Mouse (Mus musculus) c-Kit-positive CD71-negative TER-119-negative erythroid progenitor cells, embryonic 14.5 days (primary cell): ENCODE results near the gene Fbl.
"Not testable (repeated sequence)": the region's sequence is repeated elsewhere in the genome, so short reads cannot be mapped to it uniquely, and the experiment has no call there.

Experiments used
- DNase-seq: peaks from one replicate; pipeline ENCODE4 v3.0.0-alpha.2; 2013; ENCODE audit warnings: low read depth

Gene Fbl

DNA sequence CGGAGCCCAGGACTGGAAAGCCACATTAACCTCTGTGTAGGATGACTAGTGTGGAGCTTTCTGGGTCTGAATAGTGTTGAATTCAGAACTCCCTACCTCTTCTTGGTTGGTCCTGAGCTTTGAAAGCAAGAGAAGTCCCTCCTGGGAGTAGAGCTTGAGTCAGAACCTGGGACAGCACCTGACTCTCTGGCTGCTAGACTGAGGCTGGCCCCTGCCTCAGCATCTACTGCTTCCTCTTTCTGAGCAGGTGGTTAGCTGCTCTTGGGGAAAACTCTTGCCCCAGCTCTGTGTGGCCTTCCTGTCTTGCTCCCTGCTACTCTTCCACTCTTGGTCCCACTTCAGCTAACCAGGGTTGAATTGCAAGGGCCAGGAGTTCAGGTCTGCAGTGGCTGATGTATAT lies 22.4 kb downstream of the Fbl start:
- DNase-seq, result no peak

DNA sequence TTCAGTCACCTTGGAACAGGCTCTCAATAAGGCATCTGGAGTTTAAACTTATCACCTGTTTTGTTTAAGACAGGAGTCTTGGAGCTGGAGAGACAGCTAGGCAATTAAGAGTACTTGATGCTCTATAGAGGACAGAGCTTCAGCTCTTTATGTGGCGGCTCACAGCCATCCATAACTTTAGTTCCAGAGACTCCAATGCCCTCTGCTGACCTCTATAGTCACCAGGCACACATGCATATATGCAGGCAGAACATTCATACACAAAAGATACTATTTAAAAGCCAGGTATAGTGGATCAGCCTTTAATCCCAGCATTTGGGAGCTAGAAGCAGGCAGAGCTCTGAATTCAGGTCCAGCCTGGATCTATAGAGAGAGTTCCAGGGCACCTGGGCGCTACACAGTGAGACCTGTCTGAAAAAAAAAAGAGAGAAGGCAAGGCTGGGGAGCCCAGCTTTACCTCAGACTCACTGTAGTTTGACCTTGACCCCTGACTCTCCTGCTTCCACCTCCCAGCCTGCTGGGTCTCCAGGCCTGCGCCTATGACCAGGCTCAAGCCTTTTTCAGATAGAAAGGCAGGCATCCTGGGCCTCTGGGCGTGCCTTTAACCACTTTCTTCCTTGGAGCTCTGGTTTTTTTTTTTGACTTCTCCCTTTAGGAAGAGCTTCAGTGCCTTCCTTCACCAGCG lies 26.0 kb downstream of the Fbl start:
- DNase-seq, result no peak

DNA sequence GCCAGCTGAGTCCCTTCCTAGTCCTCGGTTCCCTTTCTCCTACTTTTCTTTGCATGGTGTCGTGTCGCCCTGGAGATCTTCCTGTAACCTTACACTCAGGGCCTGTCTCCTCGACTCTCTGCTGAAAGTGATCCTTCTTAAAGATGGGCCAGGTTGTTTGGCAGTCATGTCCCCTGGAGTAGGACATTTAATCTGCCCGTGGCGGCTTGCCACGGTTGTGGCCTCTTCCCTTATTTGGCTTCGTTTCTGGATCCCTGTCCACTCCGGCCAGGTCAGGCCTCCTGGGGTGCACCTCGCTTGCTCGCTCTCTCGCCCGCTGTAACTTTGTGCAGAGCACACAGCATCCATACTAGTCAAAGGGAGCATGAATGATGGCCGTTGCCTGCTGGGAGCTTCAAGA lies 27.0 kb downstream of the Fbl start:
- no peak for DNase-seq

DNA sequence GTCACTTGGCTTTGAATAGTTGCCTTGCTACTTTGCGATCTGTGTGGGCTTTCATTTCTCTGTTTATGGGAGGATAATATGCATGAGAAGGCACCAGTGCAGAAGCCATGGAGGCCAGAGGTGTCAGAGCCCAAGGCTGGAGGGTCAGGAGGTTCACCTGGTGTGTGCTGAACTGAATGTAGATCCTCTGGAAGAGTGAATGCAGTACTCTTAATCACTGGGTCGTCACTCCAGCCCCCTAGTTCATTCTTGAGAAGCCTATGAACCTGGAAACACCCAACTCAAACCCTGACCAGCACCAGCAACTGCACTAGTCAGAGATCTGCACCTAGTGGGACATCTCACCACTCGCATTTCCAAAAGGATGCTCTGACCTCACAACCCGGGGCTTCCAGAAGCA lies 29.5 kb downstream of the Fbl start:
- no peak for DNase-seq

DNA sequence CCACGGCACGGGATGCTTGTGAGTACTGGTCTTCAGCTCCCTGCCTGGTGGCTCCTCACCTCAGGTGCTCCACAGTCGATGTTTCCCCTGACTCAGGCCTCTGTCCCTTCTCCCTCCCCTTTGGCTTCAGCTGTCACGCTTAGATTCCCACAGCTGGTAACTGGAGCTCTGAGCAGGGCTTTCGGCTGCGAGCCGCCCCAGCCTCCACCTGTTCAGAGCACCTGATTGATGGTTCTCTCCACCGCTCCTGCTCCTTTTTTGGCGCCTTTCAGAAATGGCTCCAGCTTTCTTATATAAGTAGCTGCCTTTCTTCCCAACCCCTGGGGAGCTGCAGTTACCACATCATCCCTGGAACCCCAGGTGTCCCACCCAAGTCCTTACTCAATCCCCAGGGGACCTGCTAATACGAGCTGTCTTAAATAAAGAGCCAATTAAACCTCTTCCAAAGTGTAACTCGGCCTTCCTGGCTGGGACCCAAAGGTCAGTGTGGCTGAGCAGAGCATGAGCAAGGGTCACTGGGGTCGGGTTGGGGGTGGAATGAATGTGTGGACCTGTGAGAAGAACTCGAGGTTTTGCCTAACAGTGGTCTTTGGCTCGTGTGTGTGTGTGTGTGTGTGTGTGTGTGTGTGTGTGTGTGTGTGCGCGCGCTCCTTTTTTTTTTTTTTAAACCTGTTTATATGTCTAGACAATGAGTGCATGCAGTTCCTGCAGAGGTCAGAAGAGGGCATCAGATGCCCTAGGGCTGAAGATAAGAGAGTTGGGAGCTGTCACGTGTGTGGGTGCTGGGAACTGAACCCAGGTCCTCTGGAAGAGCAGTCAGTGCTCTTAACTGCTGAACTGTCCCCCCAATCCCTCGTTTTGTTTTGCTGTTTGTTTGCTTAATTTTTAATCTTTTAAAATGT lies 33.9 kb downstream of the Fbl start:
- DNase-seq, result no peak

DNA sequence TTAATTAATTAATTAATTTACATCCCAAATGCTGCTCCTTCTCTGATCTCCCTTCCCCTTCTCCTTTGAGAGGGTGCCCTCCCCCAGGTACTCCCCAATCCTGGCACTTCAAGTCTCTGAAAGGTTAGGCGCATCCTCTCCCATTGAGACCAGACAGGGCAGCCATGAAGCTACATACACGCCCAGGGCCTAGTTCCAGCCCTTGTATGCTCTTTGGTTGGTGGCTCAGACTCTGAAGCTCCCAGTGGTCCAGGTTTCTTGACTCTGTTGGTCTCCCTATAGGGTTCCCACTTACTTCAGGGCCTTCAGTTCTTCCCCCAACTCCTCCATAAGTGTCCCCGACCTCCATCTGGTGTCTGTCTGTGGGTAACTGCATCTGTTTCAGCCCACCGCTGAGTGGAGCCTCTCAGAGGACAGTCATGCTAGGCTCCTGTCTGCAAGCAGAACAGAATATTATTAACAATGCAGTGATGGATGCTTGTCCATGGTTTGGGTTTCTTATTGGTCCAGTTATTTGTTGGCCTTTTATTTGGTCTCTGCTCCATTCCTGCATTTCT lies 36.6 kb downstream of the Fbl start:
- no peak for DNase-seq

DNA sequence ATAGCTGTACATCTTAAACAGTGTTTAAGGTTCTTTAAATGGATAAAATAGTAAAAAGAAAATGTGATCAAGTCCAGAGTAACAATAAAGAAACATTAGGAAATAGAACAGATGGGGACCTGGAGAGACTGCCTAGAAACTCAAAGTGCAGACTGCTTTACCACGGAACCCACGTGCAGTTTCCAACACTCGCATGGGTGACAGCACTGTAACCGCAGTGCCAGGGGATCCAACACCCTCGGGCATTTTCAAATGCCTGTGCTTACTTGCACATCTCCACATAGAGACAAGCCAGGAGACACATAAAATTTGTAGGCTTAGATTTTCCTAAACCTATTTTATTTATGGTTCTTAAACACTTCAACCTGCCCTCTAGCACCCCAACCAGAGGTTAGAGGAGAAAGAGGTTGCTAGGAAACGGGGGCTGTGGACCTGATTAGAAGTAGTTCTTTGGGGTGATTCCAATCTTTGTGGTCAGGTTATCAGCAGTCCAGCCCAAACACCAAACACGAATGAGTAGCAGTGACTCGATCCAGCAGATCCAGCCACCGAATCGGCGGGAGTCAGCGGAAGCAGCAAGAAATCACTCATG lies 39.0 kb downstream of the Fbl start:
- no peak for DNase-seq

DNA sequence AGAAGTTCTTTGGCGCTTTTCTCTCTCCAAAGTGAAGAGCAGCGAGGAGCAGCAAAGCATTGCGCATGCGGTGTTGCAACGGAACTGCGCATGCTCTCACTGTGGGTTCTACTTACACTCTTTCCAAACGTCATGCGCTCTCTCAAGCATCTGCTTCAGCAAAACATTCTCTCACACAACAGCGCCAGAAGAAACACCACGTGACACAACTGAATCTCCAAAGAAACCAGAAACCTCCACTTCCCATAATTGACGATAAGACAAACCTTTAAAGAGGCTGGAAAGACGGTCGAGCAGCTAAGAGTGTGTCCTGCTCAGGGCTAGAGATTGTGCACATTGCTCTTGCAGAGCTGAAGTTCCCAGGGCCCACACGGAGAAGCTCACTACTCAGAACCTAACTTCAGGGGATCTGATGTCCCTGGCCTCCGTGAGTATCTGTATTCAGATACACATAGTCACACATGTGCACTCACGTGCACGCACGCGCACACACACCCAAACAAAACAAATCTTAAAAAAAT lies 39.5 kb downstream of the Fbl start:
- peak; percentile 41 for DNase-seq

DNA sequence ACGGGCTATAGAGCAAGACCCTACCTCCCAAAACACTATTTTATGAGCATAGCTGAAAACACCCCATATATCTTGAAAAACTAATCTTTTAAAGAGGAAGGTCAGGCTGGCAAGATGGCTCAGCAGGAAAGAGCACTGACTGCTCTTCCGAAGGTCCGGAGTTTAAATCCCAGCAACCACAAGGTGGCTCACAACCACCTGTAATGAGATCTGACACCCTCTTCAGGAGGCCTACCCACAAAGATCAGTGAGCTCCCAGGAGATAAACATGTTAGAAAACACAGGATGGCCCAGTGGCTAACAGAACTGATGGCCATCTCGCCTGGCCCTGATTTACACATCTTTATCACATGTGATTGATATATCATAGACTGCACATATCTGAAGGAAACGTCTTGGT lies 41.2 kb downstream of the Fbl start:
- no peak for DNase-seq

DNA sequence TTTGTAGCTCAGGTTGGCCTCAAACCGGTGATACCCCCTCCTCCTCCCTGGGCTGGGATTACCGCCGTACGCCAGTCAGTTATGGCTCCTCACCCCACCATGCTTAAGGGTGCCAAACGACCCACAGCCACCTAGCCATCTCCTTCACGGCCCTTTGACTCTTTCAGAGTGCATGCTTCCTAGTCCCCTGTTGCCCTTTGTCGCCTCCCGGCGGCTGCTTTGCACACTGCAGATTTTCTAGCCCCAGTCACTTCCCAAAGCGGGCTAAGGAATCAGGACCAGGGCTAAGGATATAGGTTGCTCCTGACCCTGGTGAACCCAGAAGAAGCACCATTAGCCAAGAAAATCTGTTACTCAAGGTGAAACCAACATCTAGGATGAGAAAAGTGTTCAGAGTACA lies 44.6 kb downstream of the Fbl start:
- DNase-seq, result peak; percentile 42

DNA sequence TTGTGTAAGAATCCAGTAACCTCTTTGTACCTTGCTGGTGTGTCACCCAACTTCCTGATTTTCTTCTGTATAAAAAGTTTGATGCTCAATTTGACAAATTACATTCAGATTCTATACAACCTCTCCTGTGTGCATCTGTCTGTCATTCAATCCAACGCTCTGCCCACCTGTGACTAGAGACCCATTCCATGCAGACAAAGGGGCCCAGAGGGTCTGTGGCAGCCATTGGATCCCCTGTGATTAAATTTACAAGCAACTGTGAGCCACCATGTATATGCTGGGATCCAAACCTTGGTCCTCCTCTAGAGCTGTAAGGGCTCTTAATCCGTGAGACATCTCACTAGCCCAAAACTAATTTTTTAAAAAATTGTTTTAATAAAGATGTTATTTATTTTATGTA lies 46.4 kb downstream of the Fbl start:
- not testable (repeated sequence) for DNase-seq

DNA sequence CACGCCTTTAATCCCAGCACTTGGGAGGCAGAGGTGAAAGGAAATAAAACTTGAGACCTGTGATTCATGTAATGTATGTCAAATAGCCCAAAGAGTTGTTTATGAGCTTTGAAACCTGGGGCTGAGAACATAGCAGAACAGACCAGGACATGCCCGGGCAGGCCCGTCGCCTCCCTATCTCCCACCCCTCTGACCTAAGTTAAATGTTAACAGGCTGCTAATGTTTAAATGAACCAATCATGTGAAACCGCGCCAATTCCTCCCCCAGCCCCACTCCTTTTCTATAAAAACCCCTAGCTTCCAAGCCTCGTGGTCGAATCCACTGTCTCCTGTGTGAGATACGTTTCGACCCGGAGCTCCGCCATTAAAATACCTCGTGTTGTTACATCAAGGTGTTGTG lies 48.3 kb downstream of the Fbl start:
- not testable (repeated sequence) for DNase-seq

DNA sequence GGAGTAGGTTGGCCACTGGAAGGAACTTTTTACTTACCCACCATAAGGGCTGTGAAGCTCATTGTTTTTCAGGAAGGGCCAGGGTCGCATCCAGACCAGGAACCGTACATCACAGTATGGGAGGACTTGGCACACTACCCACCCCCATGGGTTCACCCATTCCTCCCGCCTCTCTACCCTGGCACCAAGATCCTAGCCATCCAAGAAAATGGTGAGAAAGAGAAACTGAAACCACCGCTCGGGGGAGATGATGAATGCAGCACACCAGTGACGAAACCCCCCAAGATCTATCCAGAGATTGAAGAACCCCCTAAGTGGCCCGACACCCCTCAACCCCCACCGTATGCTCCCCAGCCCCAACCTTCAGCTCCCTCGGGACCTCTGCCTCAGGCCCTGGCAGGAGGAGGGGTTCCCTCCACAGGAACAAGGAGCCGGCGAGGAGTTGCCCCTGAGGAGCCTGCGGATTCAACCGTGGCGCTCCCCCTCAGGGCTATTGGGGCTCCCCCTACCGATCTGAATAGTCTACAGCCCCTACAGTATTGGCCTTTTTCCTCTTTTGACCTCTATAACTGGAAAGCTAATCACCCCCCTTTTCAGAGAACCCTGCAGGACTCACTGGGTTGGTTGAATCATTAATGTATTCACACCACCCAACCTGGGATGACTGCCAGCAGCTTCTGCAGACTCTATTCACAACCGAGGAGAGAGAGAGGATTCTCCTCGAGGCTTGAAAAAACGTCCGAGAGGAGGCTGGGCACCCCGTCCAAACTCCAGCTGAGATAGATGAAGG lies 49.6 kb downstream of the Fbl start:
- not testable (repeated sequence) for DNase-seq

DNA sequence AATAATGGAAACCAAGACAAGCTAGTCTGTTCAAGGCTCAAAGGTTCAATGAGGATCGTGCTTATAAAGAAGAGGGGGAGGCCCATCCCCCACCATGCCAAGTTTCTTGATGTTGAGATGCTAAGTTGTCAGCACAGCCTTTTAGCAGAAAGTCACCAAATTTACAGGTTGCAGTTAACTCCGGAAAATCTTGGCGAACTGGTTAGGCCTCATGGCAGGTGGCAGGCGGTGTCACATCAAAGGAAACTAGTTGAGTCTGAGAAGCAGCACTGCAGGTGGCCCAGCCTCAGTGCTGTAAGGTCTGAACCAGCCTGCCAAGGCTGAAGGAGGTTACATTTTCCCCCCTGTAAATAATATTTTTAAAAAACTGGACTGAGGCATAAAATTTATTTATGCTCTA lies 57.3 kb downstream of the Fbl start:
- DNase-seq, result not testable (repeated sequence)

DNA sequence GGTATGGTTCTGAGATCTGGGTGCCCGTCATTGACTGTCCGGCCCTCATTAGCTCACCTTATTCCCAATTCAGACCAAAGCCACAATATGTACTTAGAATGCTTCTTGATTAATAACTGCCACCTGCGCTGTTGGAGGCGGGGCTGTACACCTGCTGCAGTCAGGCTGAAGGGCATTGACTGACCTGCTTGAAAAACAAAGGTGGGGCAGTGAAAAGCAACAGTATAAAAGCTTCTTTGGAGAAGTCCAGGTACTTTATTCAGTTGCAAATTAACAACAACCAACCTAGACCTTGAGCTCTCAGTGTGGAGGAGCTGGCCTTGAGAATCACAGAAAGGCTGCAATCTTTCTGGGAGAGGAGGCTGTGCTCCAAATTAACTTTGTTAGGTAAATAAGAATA lies 57.9 kb downstream of the Fbl start:
- DNase-seq, result not testable (repeated sequence)
